Mouse (Mus musculus) kidney, postnatal 0 days (tissue): ENCODE measurements around the gene Metrn. TPM values are rescaled to one million over a fixed set of nuclear protein-coding genes. Genes with fewer than 3 reads are reported as not detected.
"Not testable (repeated sequence)": the region's sequence is repeated elsewhere in the genome, so short reads cannot be mapped to it uniquely, and the experiment has no call there.

ENCODE experiments used
- ATAC-seq: fragments of 200-750 bp; cut with Nextera tagmentation; replicated peaks from 2 replicates; pipeline ENCODE4 v1.8.0; 2017; ENCODE audit warnings: low read depth, moderate number of reproducible peaks, moderate TSS enrichment, moderate library complexity; ENCODE audit not compliant: low FRiP score
- DNase-seq: peaks from one replicate; pipeline ENCODE4 v3.0.0-alpha.2; 2016; ENCODE audit warnings: low spot score
- H3K27ac ChIP-seq: fragments of 300-500 bp; sonication (generic); 2 replicates; pipeline ENCODE4 v1.5.1; 2014; ENCODE audit warnings: mild to moderate bottlenecking
- H3K27me3 ChIP-seq: fragments of 300-500 bp; sonication (generic); 2 replicates; pipeline ENCODE4 v1.6.1; 2014; ENCODE audit warnings: low read length, mixed read lengths; ENCODE audit not compliant: insufficient read depth
- H3K36me3 ChIP-seq: fragments of 300-500 bp; sonication (generic); 2 replicates; pipeline ENCODE4 v1.6.1; 2014; ENCODE audit warnings: low read length, mixed read lengths; ENCODE audit not compliant: insufficient read depth
- H3K4me1 ChIP-seq: fragments of 300-500 bp; sonication (generic); replicated peaks from 2 replicates; pipeline ENCODE4 v1.6.1; 2014; ENCODE audit warnings: antibody characterized with exemption, low read length, mixed read lengths; ENCODE audit not compliant: insufficient read depth
- H3K4me2 ChIP-seq: fragments of 300-500 bp; sonication (generic); 2 replicates; pipeline ENCODE4 v1.6.1; 2014; ENCODE audit warnings: mild to moderate bottlenecking, low read length, moderate library complexity, mixed read lengths
- H3K4me3 ChIP-seq: fragments of 300-500 bp; sonication (generic); replicated peaks from 2 replicates; pipeline ENCODE4 v1.5.1; 2014; ENCODE audit warnings: low read depth, low read length
- H3K9ac ChIP-seq: fragments of 300-500 bp; sonication (generic); 2 replicates; pipeline ENCODE4 v1.6.1; 2014; ENCODE audit warnings: low read depth, low read length
- H3K9me3 ChIP-seq: fragments of 300-500 bp; sonication (generic); replicated peaks from 2 replicates; pipeline ENCODE4 v1.6.1; 2016; ENCODE audit warnings: low read length, inconsistent platforms, mixed read lengths
- CTCF ChIP-seq: IDR thresholded peaks from 2 replicates; pipeline ENCODE4 v1.5.1; 2016; ENCODE audit warnings: antibody characterized with exemption, low read depth, mild to moderate bottlenecking, moderate library complexity
- WGBS: fragments of 180-500 bp; shearing (Covaris S2); extraction: QIAGEN DNeasy Blood & Tissue Kit; methylation state at CpG from one replicate; pipeline ENCODE4 v1.1.7; 2014; 5-methylcytosine and 5-hydroxymethylcytosine counted together
- polyA plus RNA-seq: library from polyadenylated mRNA; unstranded; fragments of >200 nt; fragmentation: Nextera tagmentation; extraction: Ambion mirVana; gene quantifications from 2 replicates; pipeline ENCODE4 v1.2.1, GENCODE M21; 2015

Gene Metrn
- polyA plus RNA-seq, 1 experiment from 2014 or later: 45.4 TPM

DNA sequence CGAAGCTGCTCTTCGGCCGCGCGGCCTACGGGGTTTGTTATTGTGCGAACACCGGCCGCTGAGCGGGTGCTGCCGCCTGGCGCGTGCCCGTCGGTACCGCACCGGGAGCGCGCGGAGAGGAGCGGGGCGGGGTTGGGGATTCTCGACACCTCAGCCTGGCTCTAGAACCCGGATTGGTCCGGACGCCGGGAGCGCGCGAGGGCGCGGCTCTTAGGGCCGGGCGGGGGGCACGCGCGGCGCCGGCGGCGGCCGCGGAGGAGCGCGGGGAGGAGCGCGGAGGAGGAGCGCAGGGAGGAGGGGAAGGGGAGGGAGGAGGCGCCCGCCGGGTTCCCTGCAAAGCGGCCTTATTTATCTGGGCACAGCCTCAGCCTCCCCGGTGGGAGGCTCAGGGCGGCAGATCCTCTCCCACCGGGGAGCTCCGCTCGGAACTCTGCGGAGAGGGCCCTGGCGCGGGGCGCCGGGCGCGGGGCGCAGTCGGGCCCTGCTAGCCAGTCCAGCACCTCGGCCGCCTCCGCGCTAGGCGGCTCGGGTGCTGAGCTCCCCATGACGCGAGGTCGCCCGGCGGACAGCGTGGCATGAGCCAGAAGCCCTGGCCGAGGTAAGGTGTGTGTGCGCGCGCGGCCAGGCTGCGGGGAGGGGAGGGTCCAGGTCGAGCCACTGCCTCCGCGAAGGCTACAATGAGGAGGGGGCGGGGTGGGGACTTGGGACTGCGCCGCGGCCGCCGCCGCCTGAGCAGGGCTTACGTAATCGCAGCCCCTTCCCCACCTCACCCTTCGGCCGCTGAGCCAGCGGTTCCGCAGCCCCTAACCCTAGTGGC is 12.1 kb upstream of the Metrn start, which contains the start of gene Fbxl16:
Gene Fbxl16, plus strand, starts transcription at position 297 of the 817 bp plus-strand sequence.
- Histone ChIP-seq H3K4me2 (peak within 1 kb of the TSS; percentile 94), H3K27me3 (peaks cover 11% of the 10 kb centered on the region; the same call in 1 of the 2 replicates), H3K9ac (peak within 1 kb of the TSS; percentile 51), H3K36me3 (no peaks in the 10 kb centered on the region), H3K4me3 (peak within 1 kb of the TSS; percentile 60), H3K4me1 (no peaks in the 10 kb centered on the region; the same call in 1 of the 2 replicates), H3K9me3 (no peaks in the 10 kb centered on the region), H3K27ac (no peak within 1 kb of the TSS)
- TF ChIP-seq CTCF: peak; percentile 35
- DNase-seq (peak; percentile 51), ATAC-seq (peak; percentile 27)
- WGBS: under 1% methylated on average over 83 of the region's 100 CpGs

- 34% methylated on average over 5 of the region's 5 CpGs for WGBS
- H3K9me3 ChIP-seq: no peaks in the 10 kb centered on the region
- H3K27ac ChIP-seq: no peak overlapping the region
- TF ChIP-seq CTCF: no peak
- no peak overlapping the region for H3K4me3 ChIP-seq
- no peaks in the 10 kb centered on the region; the same call in 1 of the 2 replicates for H3K4me1 ChIP-seq
- no peak for DNase-seq
- no peak overlapping the region for H3K9ac ChIP-seq
- ATAC-seq: no peak
- H3K36me3 ChIP-seq: no peaks in the 10 kb centered on the region
- peaks cover 11% of the 10 kb centered on the region; the same call in 1 of the 2 replicates for H3K27me3 ChIP-seq
- peak overlapping the region; percentile 94; the same call in 1 of the 2 replicates for H3K4me2 ChIP-seq
These were observed 11.1 kb upstream of the Metrn start for GRCm38 (mm10) chr17:25808028-25808427.

GRCm38 (mm10) chr17:25807452-25807851 is 10.5 kb upstream of the Metrn start:
- H3K4me2 ChIP-seq, H3K4me1 ChIP-seq, DNase-seq, H3K4me3 ChIP-seq, ATAC-seq, H3K36me3 ChIP-seq, H3K27ac ChIP-seq, H3K9me3 ChIP-seq, H3K9ac ChIP-seq: not testable (repeated sequence)
- peaks cover 11% of the 10 kb centered on the region; the same call in 1 of the 2 replicates for H3K27me3 ChIP-seq
- WGBS: 50% methylated on average over 2 of the region's 2 CpGs

DNA sequence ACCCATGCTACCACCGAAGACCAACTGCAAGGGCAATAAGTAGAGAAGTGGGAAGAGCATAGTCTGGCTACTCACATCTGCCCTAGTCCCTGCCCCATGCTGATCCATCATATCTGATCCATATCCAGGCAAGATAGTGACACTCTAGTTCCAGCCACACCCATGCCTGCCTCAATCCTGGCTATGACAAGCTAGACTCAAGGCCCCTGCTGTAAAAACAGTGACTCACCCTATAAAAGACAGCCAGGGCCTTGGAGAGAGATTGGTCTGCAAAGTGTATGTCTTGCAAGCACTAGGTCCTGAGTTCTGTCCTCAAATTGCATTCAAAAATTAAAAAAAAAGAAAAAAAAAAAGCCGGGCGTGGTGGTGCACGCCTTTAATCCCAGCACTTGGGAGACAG is 9.6 kb upstream of the Metrn start:
- no peak overlapping the region for H3K4me2 ChIP-seq
- no peaks in the 10 kb centered on the region for H3K9me3 ChIP-seq
- TF ChIP-seq CTCF: no peak
- 69% methylated on average over 4 of the region's 4 CpGs for WGBS
- no peak overlapping the region for H3K27ac ChIP-seq
- no peaks in the 10 kb centered on the region for H3K36me3 ChIP-seq
- no peak overlapping the region for H3K4me3 ChIP-seq
- H3K27me3 ChIP-seq: peaks cover 11% of the 10 kb centered on the region; the same call in 1 of the 2 replicates
- no peak for ATAC-seq
- no peak for DNase-seq
- H3K4me1 ChIP-seq: no peaks in the 10 kb centered on the region; the same call in 1 of the 2 replicates
- no peak overlapping the region for H3K9ac ChIP-seq

GRCm38 (mm10) chr17:25802825-25803517 is 6.0 kb upstream of the Metrn start:
- ATAC-seq (no peak), DNase-seq (no peak)
- Histone ChIP-seq H3K4me3 (no peak overlapping the region), H3K4me1 (no peaks in the 10 kb centered on the region), H3K9me3 (no peaks in the 10 kb centered on the region), H3K9ac (no peak overlapping the region), H3K27me3 (no peaks in the 10 kb centered on the region), H3K27ac (no peak overlapping the region), H3K4me2 (no peak overlapping the region), H3K36me3 (no peaks in the 10 kb centered on the region)
- no peak for TF ChIP-seq CTCF
- WGBS: 14% methylated on average over 10 of the region's 10 CpGs

- H3K4me1 ChIP-seq: 0 out of 2 replicates have a peak, but pooled peaks cover 3% of the 10 kb centered on the region
- no peak overlapping the region for H3K27ac ChIP-seq
- no peak overlapping the region for H3K4me3 ChIP-seq
- peak; percentile 93 for DNase-seq
- ATAC-seq: no peak; the same call in 1 of the 2 replicates
- no peaks in the 10 kb centered on the region for H3K9me3 ChIP-seq
- peak; percentile 90 for TF ChIP-seq CTCF
- no peaks in the 10 kb centered on the region for H3K27me3 ChIP-seq
- H3K4me2 ChIP-seq: no peak overlapping the region
- no peak overlapping the region for H3K9ac ChIP-seq
- 6% methylated on average over 6 of the region's 6 CpGs for WGBS
- no peaks in the 10 kb centered on the region for H3K36me3 ChIP-seq
These were observed 4.1 kb upstream of the Metrn start for GRCm38 (mm10) chr17:25801029-25801428.
